Mouse (Mus musculus) kidney, embryonic 16.5 days (tissue): ENCODE results near the gene Hspa5. TPM values are rescaled to one million over a fixed set of nuclear protein-coding genes. Genes with fewer than 3 reads are reported as not detected.

Experiments
- ATAC-seq: fragments of 200-750 bp; cut with Nextera tagmentation; 2 replicates; pipeline ENCODE4 v1.8.0; 2017; ENCODE audit warnings: moderate TSS enrichment; ENCODE audit not compliant: low FRiP score, low TSS enrichment
- H3K27ac ChIP-seq: fragments of 300-500 bp; sonication (generic); 2 replicates; pipeline ENCODE4 v1.5.1; 2014; ENCODE audit warnings: low read length
- H3K27me3 ChIP-seq: fragments of 300-500 bp; sonication (generic); 2 replicates; pipeline ENCODE4 v1.6.1; 2014; ENCODE audit warnings: low read length, control low read depth, mixed read lengths; ENCODE audit not compliant: insufficient read depth
- H3K36me3 ChIP-seq: fragments of 300-500 bp; sonication (generic); 2 replicates; pipeline ENCODE4 v1.6.1; 2014; ENCODE audit warnings: low read length, control low read depth, mixed read lengths; ENCODE audit not compliant: insufficient read depth
- H3K4me1 ChIP-seq: fragments of 300-500 bp; sonication (generic); 2 replicates; pipeline ENCODE4 v1.6.1; 2014; ENCODE audit warnings: low read length, control low read depth, mixed read lengths; ENCODE audit not compliant: insufficient read depth
- H3K4me2 ChIP-seq: fragments of 300-500 bp; sonication (generic); replicated peaks from 2 replicates; pipeline ENCODE4 v1.6.1; 2014; ENCODE audit warnings: low read depth, low read length
- H3K4me3 ChIP-seq: fragments of 300-500 bp; sonication (generic); 2 replicates; pipeline ENCODE4 v1.5.1; 2014; ENCODE audit warnings: mild to moderate bottlenecking, low read length
- H3K9ac ChIP-seq: fragments of 300-500 bp; sonication (generic); replicated peaks from 2 replicates; pipeline ENCODE4 v1.6.1; 2014; ENCODE audit warnings: low read length
- H3K9me3 ChIP-seq: fragments of 300-500 bp; sonication (generic); 2 replicates; pipeline ENCODE4 v1.6.1; 2016; ENCODE audit warnings: low read length, control low read depth
- WGBS: fragments of 180-500 bp; shearing (Covaris S2); extraction: QIAGEN DNeasy Blood & Tissue Kit; methylation state at CpG from one replicate; pipeline ENCODE4 v1.1.7; 2014; 5-methylcytosine and 5-hydroxymethylcytosine counted together
- polyA plus RNA-seq: library from polyadenylated mRNA; unstranded; fragments of >200 nt; fragmentation: Nextera tagmentation; extraction: Ambion mirVana; gene quantifications from 2 replicates; pipeline ENCODE4 v1.2.1, GENCODE M21; 2015

Hspa5 gene
- polyA plus RNA-seq, 1 experiment from 2014 or later: 1,090 TPM

GRCm38 (mm10) chr2:34826460-34827231, 54.9 kb downstream of the Hspa5 start:
- Histone ChIP-seq H3K27ac (peak overlapping the region; percentile 57), H3K9me3 (0 out of 2 replicates have a peak, but pooled peaks cover 5% of the 10 kb centered on the region), H3K4me3 (peak overlapping the region; percentile 100), H3K27me3 (no peaks in the 10 kb centered on the region), H3K36me3 (no peaks in the 10 kb centered on the region), H3K4me1 (peaks cover 13% of the 10 kb centered on the region), H3K9ac (peak overlapping the region; percentile 98), H3K4me2 (peak overlapping the region; percentile 86)
- WGBS: 35% methylated on average over 20 of the region's 21 CpGs
- no peak for ATAC-seq

Other genes starting within 250 kb of the Hspa5 start
- 76.3 and 89.8 TPM in 2 replicates for gene Gapvd1, start 16.7 kb upstream of the Hspa5 start, polyA plus RNA-seq
- gene Rabepk, start 27.9 kb downstream of the Hspa5 start, polyA plus RNA-seq: 38.9 and 39.0 TPM in 2 replicates
- 81.7 and 82.0 TPM in 2 replicates for gene Fbxw2, start 54.3 kb downstream of the Hspa5 start, polyA plus RNA-seq
- 0.10 TPM in 1 of 2 replicates, not detected in the other for gene Gm34653, start 61.0 kb downstream of the Hspa5 start, polyA plus RNA-seq
- 13.2 and 13.6 TPM in 2 replicates for gene Cutal, start 102.4 kb downstream of the Hspa5 start, polyA plus RNA-seq
- gene Psmd5, start 103.0 kb downstream of the Hspa5 start, polyA plus RNA-seq: 130 and 140 TPM in 2 replicates
- 21.4 and 22.2 TPM in 2 replicates for gene Phf19, start 142.1 kb downstream of the Hspa5 start, polyA plus RNA-seq
- 30.3 and 33.2 TPM in 2 replicates for gene Traf1, start 189.8 kb downstream of the Hspa5 start, polyA plus RNA-seq